Mouse (Mus musculus) hindbrain, embryonic 11.5 days (tissue): ENCODE data around the gene Atp10a. TPM values are rescaled to one million over a fixed set of nuclear protein-coding genes. Genes with fewer than 3 reads are reported as not detected.

ENCODE experiments used
- ATAC-seq: fragments of 200-750 bp; cut with Nextera tagmentation; 2 replicates; pipeline ENCODE4 v1.8.0; 2017; ENCODE audit warnings: mild to moderate bottlenecking, moderate TSS enrichment, moderate library complexity; ENCODE audit not compliant: low FRiP score
- DNase-seq: peaks from one replicate; pipeline ENCODE4 v3.0.0-alpha.2; 2015; ENCODE audit warnings: low spot score
- H3K27ac ChIP-seq: fragments of 300-500 bp; sonication (generic); 2 replicates; pipeline ENCODE4 v1.5.1; 2014; ENCODE audit warnings: mild to moderate bottlenecking, low read depth, low read length
- H3K27me3 ChIP-seq: fragments of 300-500 bp; sonication (generic); 2 replicates; pipeline ENCODE4 v1.6.1; 2014; ENCODE audit warnings: mild to moderate bottlenecking, low read length, moderate library complexity, mixed read lengths; ENCODE audit not compliant: control insufficient read depth, insufficient read depth
- H3K36me3 ChIP-seq: fragments of 300-500 bp; sonication (generic); 2 replicates; pipeline ENCODE4 v1.6.1; 2014; ENCODE audit warnings: mild to moderate bottlenecking, low read length, moderate library complexity, mixed read lengths; ENCODE audit not compliant: control insufficient read depth, insufficient read depth
- H3K4me1 ChIP-seq: fragments of 300-500 bp; sonication (generic); replicated peaks from 2 replicates; pipeline ENCODE4 v1.6.1; 2014; ENCODE audit warnings: low read length, mixed read lengths; ENCODE audit not compliant: control insufficient read depth, insufficient read depth
- H3K4me2 ChIP-seq: fragments of 300-500 bp; sonication (generic); replicated peaks from 2 replicates; pipeline ENCODE4 v1.6.1; 2014; ENCODE audit warnings: mild to moderate bottlenecking, low read depth, low read length
- H3K4me3 ChIP-seq: fragments of 300-500 bp; sonication (generic); 2 replicates; pipeline ENCODE4 v1.5.1; 2014; ENCODE audit warnings: low read depth, low read length
- H3K9ac ChIP-seq: fragments of 300-500 bp; sonication (generic); 2 replicates; pipeline ENCODE4 v1.6.1; 2014; ENCODE audit warnings: low read depth, low read length
- H3K9me3 ChIP-seq: fragments of 300-500 bp; sonication (generic); 2 replicates; pipeline ENCODE4 v1.6.1; 2016; ENCODE audit warnings: low read length; ENCODE audit not compliant: control insufficient read depth
- WGBS: fragments of 180-500 bp; shearing (Covaris S2); extraction: QIAGEN DNeasy Blood & Tissue Kit; methylation state at CpG from one replicate; pipeline ENCODE4 v1.1.7; 2014; 5-methylcytosine and 5-hydroxymethylcytosine counted together
- polyA plus RNA-seq: library from polyadenylated mRNA; unstranded; fragments of >200 nt; fragmentation: Nextera tagmentation; extraction: Ambion mirVana; gene quantifications from 2 replicates; pipeline ENCODE4 v1.2.1, GENCODE M21; 2014

Atp10a gene
- polyA plus RNA-seq, 1 experiment from 2014 or later, result 2.1 TPM

- Histone ChIP-seq H3K9me3 (no peaks in the 10 kb centered on the region), H3K4me1 (no peaks in the 10 kb centered on the region), H3K9ac (no peak overlapping the region), H3K4me3 (no peak overlapping the region), H3K27ac (no peak overlapping the region), H3K4me2 (no peak overlapping the region), H3K27me3 (no peaks in the 10 kb centered on the region), H3K36me3 (no peaks in the 10 kb centered on the region)
- no peak for DNase-seq
- no peak for ATAC-seq
- WGBS, result 90% methylated on average over 1 of the region's 1 CpGs
Observed at GRCm38 (mm10) chr7:58695661-58696060, 39.7 kb downstream of the Atp10a start.

GRCm38 (mm10) chr7:58697092-58697491 lies 41.1 kb downstream of the Atp10a start:
- H3K36me3 ChIP-seq, result no peaks in the 10 kb centered on the region
- WGBS, result 64% methylated on average over 2 of the region's 2 CpGs
- no peaks in the 10 kb centered on the region for H3K4me1 ChIP-seq
- no peak overlapping the region for H3K9ac ChIP-seq
- H3K27me3 ChIP-seq, result no peaks in the 10 kb centered on the region
- no peak overlapping the region for H3K4me3 ChIP-seq
- no peak for DNase-seq
- no peak overlapping the region for H3K4me2 ChIP-seq
- no peaks in the 10 kb centered on the region for H3K9me3 ChIP-seq
- H3K27ac ChIP-seq, result no peak overlapping the region
- no peak for ATAC-seq

DNA sequence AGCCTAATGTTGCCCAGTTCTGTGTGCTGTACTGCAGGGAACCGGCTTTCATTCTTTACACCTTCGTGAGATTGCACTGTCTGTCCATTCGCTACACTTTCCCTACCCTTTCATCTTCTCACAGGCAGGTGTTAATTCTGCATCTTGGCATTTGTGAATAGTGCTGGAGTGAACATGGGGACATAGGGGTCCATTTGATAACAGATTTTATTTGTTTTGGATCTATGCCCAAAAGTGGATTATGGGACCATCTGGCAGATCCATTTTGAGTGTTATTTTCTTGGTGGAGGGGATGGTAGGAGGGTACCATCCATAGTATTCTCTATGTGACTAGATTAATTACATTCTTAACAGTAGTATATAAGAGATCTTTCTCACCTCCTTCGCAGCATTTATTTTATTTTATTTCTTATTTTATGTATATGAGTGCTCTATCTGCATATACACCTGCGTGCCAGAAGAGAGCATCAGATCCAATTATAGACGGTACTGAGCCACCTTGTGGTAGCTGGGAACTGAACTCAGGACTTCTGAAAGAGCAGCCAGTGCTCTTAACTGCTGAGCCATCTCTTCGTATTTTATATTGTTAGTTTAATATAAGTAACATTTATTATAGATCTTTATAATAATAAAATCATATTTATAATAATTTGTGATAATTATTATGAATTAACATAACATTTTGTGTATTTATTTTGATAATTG lies 42.9 kb downstream of the Atp10a start:
- Histone ChIP-seq H3K27me3 (no peaks in the 10 kb centered on the region), H3K4me3 (no peak overlapping the region), H3K27ac (no peak overlapping the region), H3K4me1 (no peaks in the 10 kb centered on the region), H3K36me3 (no peaks in the 10 kb centered on the region), H3K9me3 (no peaks in the 10 kb centered on the region), H3K4me2 (no peak overlapping the region), H3K9ac (no peak overlapping the region)
- ATAC-seq, result no peak
- no peak for DNase-seq
- 91% methylated on average over 7 of the region's 7 CpGs for WGBS

DNA sequence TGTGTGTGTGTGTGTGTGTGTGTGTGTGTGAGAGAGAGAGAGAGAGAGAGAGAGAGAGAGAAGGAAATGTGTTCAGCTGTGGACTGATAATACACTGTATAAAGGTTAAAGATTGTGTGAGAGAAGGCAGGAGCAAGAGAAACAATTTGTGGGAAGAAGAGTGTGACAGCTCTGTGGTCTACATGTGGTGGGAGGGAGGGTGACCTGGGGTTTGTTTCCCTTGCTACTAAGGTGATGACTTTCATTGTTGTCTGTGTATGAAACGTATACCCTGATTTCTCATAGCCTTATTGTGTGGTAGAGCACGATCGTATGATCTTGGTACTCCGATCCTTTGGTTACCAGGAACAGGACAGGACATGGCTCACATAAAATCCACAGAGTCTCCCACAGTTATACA lies 45.3 kb downstream of the Atp10a start:
- Histone ChIP-seq H3K27ac (no peak overlapping the region), H3K4me3 (no peak overlapping the region), H3K9ac (no peak overlapping the region), H3K27me3 (no peaks in the 10 kb centered on the region), H3K36me3 (no peaks in the 10 kb centered on the region), H3K4me1 (no peaks in the 10 kb centered on the region), H3K4me2 (no peak overlapping the region), H3K9me3 (no peaks in the 10 kb centered on the region)
- DNase-seq (no peak), ATAC-seq (no peak)
- 96% methylated on average over 4 of the region's 4 CpGs for WGBS

DNA sequence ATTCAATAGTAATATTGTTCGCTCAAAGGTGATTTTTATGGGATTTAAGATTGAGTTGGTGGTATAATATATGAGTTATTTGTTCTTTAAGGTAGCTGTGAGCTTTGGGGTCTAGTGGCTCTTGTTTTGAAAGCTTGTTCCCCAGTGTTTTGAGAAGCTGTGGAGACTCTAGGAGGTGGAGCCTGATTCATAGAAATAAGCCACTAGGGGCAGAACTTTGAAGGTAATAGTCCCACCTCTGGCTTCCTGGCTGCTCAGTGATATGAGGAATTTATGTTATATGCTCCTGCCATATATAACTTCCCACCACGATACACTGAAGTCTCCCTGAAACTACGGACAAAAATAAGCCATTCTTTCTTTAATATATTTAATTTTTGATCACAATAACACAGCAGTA lies 49.2 kb downstream of the Atp10a start:
- no peak for ATAC-seq
- 97% methylated on average over 3 of the region's 3 CpGs for WGBS
- H3K4me2 ChIP-seq, result no peak overlapping the region

DNA sequence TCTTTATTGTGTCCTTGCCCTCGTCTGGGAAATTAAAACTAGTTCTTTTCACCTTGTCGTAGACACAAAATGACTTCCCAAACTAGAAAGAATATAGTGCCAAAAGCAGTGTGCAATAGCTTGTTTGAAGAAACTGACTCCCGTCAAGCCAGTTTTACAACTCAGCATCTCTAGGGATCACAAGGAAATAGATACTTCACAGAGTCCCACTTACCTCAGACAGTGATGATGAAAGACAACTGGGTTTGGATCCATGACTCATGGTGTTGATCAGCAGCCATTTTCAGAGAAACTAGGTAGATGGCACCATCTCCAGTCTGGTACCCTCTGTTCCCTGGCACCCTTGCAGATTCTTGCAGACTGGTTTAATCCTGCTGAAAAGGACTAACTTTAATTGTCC lies 53.3 kb downstream of the Atp10a start:
- no peaks in the 10 kb centered on the region for H3K9me3 ChIP-seq
- H3K36me3 ChIP-seq, result no peaks in the 10 kb centered on the region
- no peak overlapping the region for H3K4me2 ChIP-seq
- H3K9ac ChIP-seq, result no peak overlapping the region
- ATAC-seq (no peak), DNase-seq (no peak)
- WGBS, result 85% methylated on average over 3 of the region's 3 CpGs
- H3K27ac ChIP-seq, result no peak overlapping the region
- no peaks in the 10 kb centered on the region for H3K4me1 ChIP-seq
- H3K27me3 ChIP-seq, result no peaks in the 10 kb centered on the region
- no peak overlapping the region for H3K4me3 ChIP-seq

More for the DNA sequence above, 49.2 kb downstream of the Atp10a start:
- Histone ChIP-seq H3K27me3 (no peaks in the 10 kb centered on the region), H3K4me1 (no peaks in the 10 kb centered on the region), H3K9ac (no peak overlapping the region), H3K27ac (no peak overlapping the region), H3K36me3 (no peaks in the 10 kb centered on the region), H3K9me3 (no peaks in the 10 kb centered on the region), H3K4me3 (no peak overlapping the region)
- no peak for DNase-seq

- Histone ChIP-seq H3K9ac (no peak overlapping the region), H3K9me3 (no peaks in the 10 kb centered on the region), H3K4me3 (no peak overlapping the region), H3K4me1 (no peaks in the 10 kb centered on the region), H3K27ac (no peak overlapping the region), H3K4me2 (no peak overlapping the region), H3K27me3 (no peaks in the 10 kb centered on the region), H3K36me3 (no peaks in the 10 kb centered on the region)
- ATAC-seq, result no peak
- no peak for DNase-seq
- WGBS, result 79% methylated on average over 1 of the region's 1 CpGs
Observed at GRCm38 (mm10) chr7:58710312-58710711, 54.3 kb downstream of the Atp10a start.

DNA sequence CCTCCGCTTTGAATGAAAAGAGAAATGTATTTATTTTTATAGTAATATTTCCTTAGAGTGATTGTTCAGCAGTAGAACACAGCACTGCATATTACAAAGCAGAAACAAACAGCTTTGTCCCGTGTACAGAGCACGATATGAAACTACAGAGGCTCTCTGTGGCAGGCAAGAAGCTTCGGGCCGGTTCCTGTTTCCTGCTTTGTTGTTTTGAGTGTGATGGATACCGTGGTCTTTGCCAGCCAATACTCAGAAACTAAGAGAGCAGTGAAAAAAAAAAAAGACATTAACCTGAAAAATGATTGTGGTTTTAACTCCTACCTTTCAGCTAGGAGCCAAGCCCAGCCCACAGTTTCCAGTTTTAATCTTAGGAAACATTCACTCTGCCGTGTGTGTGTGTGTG lies 55.8 kb downstream of the Atp10a start:
- Histone ChIP-seq H3K9me3 (no peaks in the 10 kb centered on the region), H3K4me3 (no peak overlapping the region), H3K27ac (no peak overlapping the region), H3K4me2 (no peak overlapping the region), H3K9ac (no peak overlapping the region), H3K4me1 (no peaks in the 10 kb centered on the region), H3K27me3 (no peaks in the 10 kb centered on the region), H3K36me3 (no peaks in the 10 kb centered on the region)
- DNase-seq, result no peak
- WGBS, result 88% methylated on average over 7 of the region's 7 CpGs
- no peak for ATAC-seq

GRCm38 (mm10) chr7:58715576-58716144 lies 59.7 kb downstream of the Atp10a start:
- Histone ChIP-seq H3K27ac (no peak overlapping the region), H3K9me3 (no peaks in the 10 kb centered on the region), H3K36me3 (no peaks in the 10 kb centered on the region), H3K4me2 (no peak overlapping the region), H3K9ac (no peak overlapping the region), H3K4me3 (no peak overlapping the region), H3K4me1 (no peaks in the 10 kb centered on the region), H3K27me3 (no peaks in the 10 kb centered on the region)
- ATAC-seq, result no peak
- 81% methylated on average over 1 of the region's 1 CpGs for WGBS
- DNase-seq, result no peak
